Mouse (Mus musculus) heart, adult 9 months (tissue): ENCODE measurements at regions not wholly inside any gene's neighbourhood (a gene's known extent, or its start where the extent isn't known, plus 50 kb on each side); places are given as distances from the start of the nearest gene placed in this dataset.

Experiments
- DNase-seq, 2 experiments: peaks; one replicate each; pipeline ENCODE4 v3.0.0; 2022; ENCODE audit warnings: low spot score in 2 of 2

- DNase-seq, result no peak
These were observed 81.9 kb upstream of the Vldlr start for GRCm38 (mm10) chr19:27134360-27134759.

- DNase-seq, result no peak
These were observed 75.4 kb upstream of the Vldlr start for GRCm38 (mm10) chr19:27140892-27141291.

- no peak for DNase-seq
These were observed 74.1 kb upstream of the Vldlr start for GRCm38 (mm10) chr19:27142181-27142580.

- peak; percentile 8 to 22 for DNase-seq
These were observed 68.9 kb upstream of the Vldlr start for GRCm38 (mm10) chr19:27147404-27147803.

- DNase-seq, result no peak
These were observed 68.0 kb upstream of the Vldlr start for GRCm38 (mm10) chr19:27148330-27148729.

- DNase-seq, result no peak
These were observed 66.7 kb upstream of the Vldlr start for GRCm38 (mm10) chr19:27149567-27149966.

GRCm38 (mm10) chr19:27161933-27162332 is 54.4 kb upstream of the Vldlr start:
- peak in 1 of 2 experiments; percentile 23 for DNase-seq
